Mouse (Mus musculus) liver, embryonic 11.5 days (tissue): ENCODE measurements at regions not wholly inside any gene's neighbourhood (a gene's known extent, or its start where the extent isn't known, plus 50 kb on each side); places are given as distances from the start of the nearest gene placed in this dataset.

ENCODE experiments used
- ATAC-seq: fragments of 200-750 bp; cut with Nextera tagmentation; replicated peaks from 2 replicates; pipeline ENCODE4 v1.8.0; 2017; ENCODE audit warnings: moderate number of reproducible peaks, mild to moderate bottlenecking, moderate TSS enrichment, moderate library complexity; ENCODE audit not compliant: low FRiP score
- DNase-seq: peaks from one replicate; pipeline ENCODE4 v3.0.0-alpha.2; 2017; ENCODE audit warnings: low spot score
- H3K27ac ChIP-seq: fragments of 300-500 bp; sonication (generic); 2 replicates; pipeline ENCODE4 v1.5.1; 2014; ENCODE audit warnings: mild to moderate bottlenecking, low read depth, low read length, control low read depth
- H3K27me3 ChIP-seq: fragments of 300-500 bp; sonication (generic); replicated peaks from 2 replicates; pipeline ENCODE4 v1.6.1; 2014; ENCODE audit warnings: low read length, mixed read lengths; ENCODE audit not compliant: control insufficient read depth, insufficient read depth
- H3K36me3 ChIP-seq: fragments of 300-500 bp; sonication (generic); 2 replicates; pipeline ENCODE4 v1.6.1; 2014; ENCODE audit warnings: mild to moderate bottlenecking, low read length, moderate library complexity, mixed read lengths; ENCODE audit not compliant: control insufficient read depth, insufficient read depth
- H3K4me1 ChIP-seq: fragments of 300-500 bp; sonication (generic); replicated peaks from 2 replicates; pipeline ENCODE4 v1.6.1; 2014; ENCODE audit warnings: low read length, mixed read lengths; ENCODE audit not compliant: control insufficient read depth, insufficient read depth
- H3K4me2 ChIP-seq: fragments of 300-500 bp; sonication (generic); 2 replicates; pipeline ENCODE4 v1.6.1; 2014; ENCODE audit warnings: mild to moderate bottlenecking, control low read depth, moderate library complexity
- H3K4me3 ChIP-seq: fragments of 300-500 bp; sonication (generic); 2 replicates; pipeline ENCODE4 v1.5.1; 2014; ENCODE audit warnings: low read depth, low read length, control low read depth
- H3K9ac ChIP-seq: fragments of 300-500 bp; sonication (generic); 2 replicates; pipeline ENCODE4 v1.6.1; 2014; ENCODE audit warnings: low read depth, low read length, control low read depth
- H3K9me3 ChIP-seq: fragments of 300-500 bp; sonication (generic); 2 replicates; pipeline ENCODE4 v1.6.1; 2016; ENCODE audit warnings: low read length, inconsistent platforms, mixed read lengths; ENCODE audit not compliant: control insufficient read depth
- WGBS: fragments of 180-500 bp; shearing (Covaris S2); extraction: QIAGEN DNeasy Blood & Tissue Kit; methylation state at CpG from one replicate; pipeline ENCODE4 v1.1.7; 2014; 5-methylcytosine and 5-hydroxymethylcytosine counted together

DNA sequence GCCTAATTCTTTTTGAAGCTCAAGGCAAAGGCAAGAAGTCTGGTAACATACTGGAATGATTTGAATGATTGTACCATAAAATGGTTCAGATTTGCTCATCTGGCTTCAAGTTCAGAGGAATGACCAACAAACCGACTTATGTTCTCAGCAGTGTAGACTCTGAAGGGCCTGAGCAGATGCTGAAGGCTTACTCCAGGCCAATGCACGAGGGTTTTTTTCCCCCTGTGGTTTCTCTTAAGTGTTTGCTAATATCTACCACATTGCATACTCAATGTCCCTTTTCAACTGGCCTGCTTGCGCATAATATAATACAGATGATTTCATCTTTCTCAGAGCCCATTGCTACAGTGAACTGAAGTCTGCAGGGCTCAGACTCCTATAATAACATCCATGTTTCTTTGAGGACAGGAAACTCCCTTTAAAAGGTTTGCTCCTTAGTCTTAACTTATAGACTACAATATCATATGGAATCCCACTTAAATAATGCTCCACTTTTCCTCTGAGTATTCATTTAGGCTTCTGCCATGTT, 1182.5 kb downstream of the Slc22a22 start:
- H3K4me2 ChIP-seq: no peak overlapping the region
- no peaks in the 10 kb centered on the region for H3K36me3 ChIP-seq
- no peak for ATAC-seq
- no peaks in the 10 kb centered on the region for H3K9me3 ChIP-seq
- no peaks in the 10 kb centered on the region for H3K4me1 ChIP-seq
- DNase-seq: no peak
- H3K9ac ChIP-seq: no peak overlapping the region
- no peak overlapping the region for H3K27ac ChIP-seq
- no peaks in the 10 kb centered on the region for H3K27me3 ChIP-seq
- WGBS: 78% methylated on average over 3 of the region's 3 CpGs
- no peak overlapping the region for H3K4me3 ChIP-seq

DNA sequence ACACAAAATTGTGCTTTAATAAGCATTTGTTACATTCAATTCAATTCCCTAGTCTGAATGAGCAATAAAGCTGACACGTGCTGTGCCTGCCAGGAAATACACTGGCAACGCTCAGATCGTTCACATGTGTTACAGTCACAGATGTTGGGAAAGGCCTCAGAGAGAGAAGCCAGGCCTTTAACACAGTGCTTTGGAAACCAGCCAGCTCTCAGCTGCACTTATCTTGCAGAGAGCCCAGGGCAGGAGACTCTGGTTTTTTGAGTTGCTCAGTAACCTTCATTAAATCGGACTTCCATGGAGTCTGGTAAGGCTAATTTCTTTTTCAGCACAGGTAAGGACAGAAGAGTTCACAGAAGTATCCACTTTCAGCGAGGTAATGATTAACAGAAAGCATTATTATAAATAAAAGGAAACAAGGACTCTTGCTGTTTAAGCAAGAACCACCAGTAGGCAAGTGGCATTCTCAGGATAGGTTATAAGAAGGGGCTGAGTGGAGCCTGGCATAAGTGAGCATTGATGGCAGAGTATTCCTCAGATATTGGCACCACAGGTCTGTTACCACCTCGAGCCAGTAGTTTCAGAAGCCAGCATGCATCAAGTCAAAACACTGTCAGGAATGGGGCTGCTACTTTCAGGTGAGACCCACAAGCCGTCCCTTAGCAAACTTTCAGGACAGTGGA, 1198.7 kb downstream of the Slc22a22 start:
- no peaks in the 10 kb centered on the region for H3K27me3 ChIP-seq
- no peaks in the 10 kb centered on the region for H3K9me3 ChIP-seq
- no peak overlapping the region for H3K9ac ChIP-seq
- H3K36me3 ChIP-seq: no peaks in the 10 kb centered on the region
- no peaks in the 10 kb centered on the region for H3K4me1 ChIP-seq
- DNase-seq: no peak
- 57% methylated on average over 7 of the region's 7 CpGs for WGBS
- no peak overlapping the region for H3K4me3 ChIP-seq
- ATAC-seq: no peak; the same call in 1 of the 2 replicates
- H3K27ac ChIP-seq: no peak overlapping the region
- no peak overlapping the region for H3K4me2 ChIP-seq

DNA sequence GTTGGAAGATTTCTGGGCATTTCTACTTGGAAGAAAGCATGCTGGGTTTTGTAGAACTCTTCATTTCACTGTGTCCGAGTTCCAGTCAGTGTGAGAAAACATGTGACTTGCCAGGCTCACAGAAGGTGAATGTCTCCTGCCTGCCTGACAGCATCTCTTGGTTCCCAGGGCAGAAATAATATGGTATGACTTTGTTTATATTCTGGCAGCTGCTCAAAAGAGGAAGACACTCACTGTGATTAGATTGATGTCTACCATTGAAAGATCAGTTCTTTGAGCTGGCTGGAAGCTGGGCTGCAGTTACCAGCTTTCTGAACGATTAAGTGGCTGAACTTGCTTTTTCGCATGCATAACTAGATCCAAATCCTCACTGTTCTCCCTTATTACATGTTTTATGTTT, 1199.4 kb downstream of the Slc22a22 start:
- no peak for DNase-seq
- no peak overlapping the region for H3K4me3 ChIP-seq
- no peaks in the 10 kb centered on the region for H3K36me3 ChIP-seq
- no peak overlapping the region for H3K4me2 ChIP-seq
- no peaks in the 10 kb centered on the region for H3K27me3 ChIP-seq
- no peaks in the 10 kb centered on the region for H3K4me1 ChIP-seq
- no peak overlapping the region for H3K27ac ChIP-seq
- no peak for ATAC-seq
- WGBS: 71% methylated on average over 3 of the region's 3 CpGs
- H3K9me3 ChIP-seq: no peaks in the 10 kb centered on the region
- H3K9ac ChIP-seq: no peak overlapping the region

DNA sequence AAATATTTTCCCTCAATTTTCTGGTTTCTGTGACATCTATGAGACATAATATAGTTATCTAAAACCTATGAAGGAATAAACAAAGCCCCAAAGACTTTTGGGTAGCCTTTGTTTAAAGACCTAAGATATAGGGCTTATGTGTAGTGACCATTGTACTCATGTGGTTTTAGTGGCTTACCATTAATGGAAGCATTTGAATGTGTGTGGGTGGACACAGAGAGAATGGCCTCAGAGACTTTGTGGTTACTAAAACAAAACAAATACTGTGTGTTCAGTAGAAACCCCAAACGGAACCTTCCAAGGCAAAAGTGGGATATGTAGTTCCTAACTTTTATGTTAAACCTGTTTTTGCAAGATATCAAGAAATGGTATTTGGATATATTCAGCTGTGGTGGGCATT, 1228.7 kb downstream of the Slc22a22 start:
- Histone ChIP-seq H3K9ac (no peak overlapping the region), H3K36me3 (no peaks in the 10 kb centered on the region), H3K4me2 (no peak overlapping the region), H3K27ac (no peak overlapping the region), H3K9me3 (no peaks in the 10 kb centered on the region), H3K4me3 (no peak overlapping the region), H3K27me3 (no peaks in the 10 kb centered on the region), H3K4me1 (no peaks in the 10 kb centered on the region)
- DNase-seq (no peak), ATAC-seq (no peak)
- WGBS: 58% methylated on average over 1 of the region's 1 CpGs

DNA sequence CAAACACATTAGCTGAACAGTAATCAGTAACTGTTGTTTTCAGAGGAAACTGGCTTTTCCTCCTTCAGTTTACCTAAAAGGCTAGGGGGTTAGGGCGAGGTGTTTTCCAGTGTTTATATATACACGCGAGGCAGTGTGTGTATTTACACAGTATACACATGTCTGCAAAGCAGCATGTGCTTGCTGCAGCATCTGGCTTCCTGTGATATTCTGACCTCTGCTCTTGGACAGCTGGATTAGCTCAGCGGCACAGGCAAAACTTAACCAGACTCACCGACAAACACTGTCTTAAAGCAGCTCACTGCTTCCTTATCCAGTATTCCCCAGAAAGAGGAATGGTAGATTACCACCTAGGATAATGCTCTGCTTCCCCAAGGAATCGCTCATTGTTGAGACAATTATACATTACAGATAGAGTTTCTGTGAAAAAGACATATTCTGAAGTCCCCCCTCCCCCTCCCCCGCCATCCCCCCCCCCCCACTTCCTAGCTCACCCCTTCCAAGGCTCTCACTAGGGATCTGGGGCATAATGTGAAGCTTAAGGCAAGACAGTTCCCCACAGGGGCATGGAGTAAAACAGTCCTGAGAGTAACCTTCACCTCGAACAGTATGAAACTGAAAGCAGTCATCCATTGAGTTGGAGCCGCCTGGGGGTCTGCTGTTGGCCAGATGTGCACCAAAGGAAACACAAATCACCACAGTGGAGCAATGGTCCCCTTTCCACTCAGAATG, 1233.3 kb downstream of the Slc22a22 start:
- DNase-seq: no peak
- H3K9me3 ChIP-seq: no peaks in the 10 kb centered on the region
- no peaks in the 10 kb centered on the region for H3K4me1 ChIP-seq
- H3K4me2 ChIP-seq: no peak overlapping the region
- H3K27ac ChIP-seq: no peak overlapping the region
- no peak overlapping the region for H3K4me3 ChIP-seq
- no peaks in the 10 kb centered on the region for H3K36me3 ChIP-seq
- H3K27me3 ChIP-seq: no peaks in the 10 kb centered on the region
- H3K9ac ChIP-seq: no peak overlapping the region
- no peak for ATAC-seq
- WGBS: 64% methylated on average over 8 of the region's 9 CpGs

DNA sequence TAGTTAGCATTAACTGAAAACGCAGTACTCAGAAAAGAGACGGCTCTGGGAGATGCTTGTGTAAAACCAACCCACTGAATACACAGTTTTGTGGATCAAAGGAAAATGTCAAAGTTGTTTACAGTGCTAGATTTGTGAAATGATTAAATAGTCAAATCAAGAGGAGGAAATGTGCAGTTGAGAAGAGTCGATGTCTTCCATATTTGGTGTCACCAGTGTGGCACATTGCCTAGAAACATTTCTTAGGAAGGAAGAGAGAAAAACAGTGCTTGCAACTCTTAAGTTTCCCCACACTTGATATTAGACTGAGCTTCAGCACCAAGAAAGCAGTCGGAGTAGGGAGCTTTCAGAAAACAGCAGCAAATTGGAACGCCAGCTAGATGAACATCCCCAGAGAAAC, 1274.9 kb downstream of the Slc22a22 start:
- no peaks in the 10 kb centered on the region for H3K27me3 ChIP-seq
- DNase-seq: no peak
- no peak overlapping the region for H3K9ac ChIP-seq
- H3K36me3 ChIP-seq: no peaks in the 10 kb centered on the region
- H3K4me3 ChIP-seq: no peak overlapping the region
- no peaks in the 10 kb centered on the region for H3K9me3 ChIP-seq
- no peaks in the 10 kb centered on the region for H3K4me1 ChIP-seq
- WGBS: 84% methylated on average over 5 of the region's 5 CpGs
- no peak overlapping the region for H3K27ac ChIP-seq
- no peak for ATAC-seq
- no peak overlapping the region for H3K4me2 ChIP-seq

DNA sequence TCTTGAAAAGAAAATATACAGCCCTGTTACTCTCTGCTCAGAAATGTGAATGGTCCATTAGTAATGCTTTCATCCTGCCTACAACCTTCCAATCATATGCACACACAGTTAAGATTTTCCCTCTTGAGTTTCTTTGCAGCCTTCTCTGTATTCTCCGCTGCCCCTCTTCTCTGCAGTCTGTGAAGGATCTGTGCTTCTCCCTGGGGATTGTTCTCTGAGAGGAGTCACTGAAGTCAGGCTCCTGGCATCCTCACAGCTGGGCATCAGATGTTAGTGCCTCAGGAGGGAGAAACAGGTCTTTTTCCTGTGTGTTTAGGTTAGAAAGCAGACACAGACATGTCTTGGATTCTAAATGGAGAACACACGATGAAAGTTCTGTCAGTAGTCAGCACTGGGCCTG, 1278.1 kb downstream of the Slc22a22 start:
- Histone ChIP-seq H3K9ac (no peak overlapping the region), H3K4me1 (no peaks in the 10 kb centered on the region), H3K36me3 (no peaks in the 10 kb centered on the region), H3K4me3 (no peak overlapping the region), H3K27ac (no peak overlapping the region), H3K27me3 (no peaks in the 10 kb centered on the region), H3K9me3 (no peaks in the 10 kb centered on the region), H3K4me2 (no peak overlapping the region)
- DNase-seq (no peak), ATAC-seq (no peak)
- WGBS: 80% methylated on average over 2 of the region's 2 CpGs

DNA sequence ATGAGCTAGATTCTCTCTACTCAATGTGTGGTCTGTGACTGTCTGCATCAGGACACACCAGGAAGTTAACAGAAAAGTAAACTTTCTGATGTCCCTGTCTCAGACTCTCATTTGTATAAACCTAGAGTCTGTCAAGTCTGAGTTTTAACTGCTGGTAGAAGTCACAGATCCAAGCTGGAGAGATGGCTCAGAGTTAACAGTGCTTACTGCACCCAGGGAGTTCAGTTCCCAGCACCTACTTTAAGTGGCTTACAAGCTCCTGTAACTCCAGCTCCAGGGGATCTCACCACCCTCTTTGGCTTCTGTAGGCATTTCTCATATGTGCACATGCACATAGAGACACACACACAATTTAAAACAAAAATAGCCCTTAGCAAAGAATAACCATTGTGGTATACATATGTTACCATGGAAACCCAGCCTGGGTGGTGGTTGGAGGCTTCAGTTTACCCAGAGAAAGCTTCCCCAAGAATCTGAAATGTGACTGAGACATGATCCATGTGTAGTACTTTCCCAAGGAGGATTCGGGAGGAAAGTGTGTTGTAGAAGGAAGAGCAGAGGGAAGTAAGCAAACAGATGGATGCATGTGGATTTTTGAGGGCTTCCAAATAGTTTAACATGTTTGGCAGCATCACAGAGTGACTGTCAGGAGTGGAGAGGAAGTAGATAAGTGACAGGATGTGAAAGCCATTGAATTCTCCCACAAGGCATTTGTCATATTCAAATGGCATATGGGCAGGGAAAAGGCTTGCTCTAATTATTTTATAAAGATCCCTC, 1279.8 kb downstream of the Slc22a22 start:
- ATAC-seq (no peak), DNase-seq (no peak)
- Histone ChIP-seq H3K27me3 (no peaks in the 10 kb centered on the region), H3K4me2 (no peak overlapping the region), H3K4me3 (no peak overlapping the region), H3K9me3 (no peaks in the 10 kb centered on the region), H3K4me1 (no peaks in the 10 kb centered on the region), H3K27ac (no peak overlapping the region), H3K36me3 (no peaks in the 10 kb centered on the region), H3K9ac (no peak overlapping the region)
- 39% methylated on average over 1 of the region's 1 CpGs for WGBS
